Mouse (Mus musculus) stomach, embryonic 15.5 days (tissue): ENCODE data around the gene B630019K06Rik. TPM values are rescaled to one million over a fixed set of nuclear protein-coding genes. Genes with fewer than 3 reads are reported as not detected.

Experiments
- ATAC-seq: fragments of 200-750 bp; cut with Nextera tagmentation; 2 replicates; pipeline ENCODE4 v1.8.0; 2017; ENCODE audit warnings: low read depth, moderate number of reproducible peaks, moderate TSS enrichment; ENCODE audit not compliant: insufficient read depth, low FRiP score
- H3K27ac ChIP-seq: fragments of 300-500 bp; sonication (generic); 2 replicates; pipeline ENCODE4 v1.5.1; 2015; ENCODE audit warnings: mild to moderate bottlenecking, inconsistent platforms
- H3K27me3 ChIP-seq: fragments of 300-500 bp; sonication (generic); replicated peaks from 2 replicates; pipeline ENCODE4 v1.6.1; 2015; ENCODE audit warnings: inconsistent platforms
- H3K36me3 ChIP-seq: fragments of 300-500 bp; sonication (generic); 2 replicates; pipeline ENCODE4 v1.6.1; 2015; ENCODE audit warnings: inconsistent platforms
- H3K4me1 ChIP-seq: fragments of 300-500 bp; sonication (generic); 2 replicates; pipeline ENCODE4 v1.6.1; 2015; ENCODE audit warnings: inconsistent platforms
- H3K4me2 ChIP-seq: fragments of 300-500 bp; sonication (generic); 2 replicates; pipeline ENCODE4 v1.6.1; 2015; ENCODE audit warnings: mild to moderate bottlenecking, inconsistent platforms
- H3K4me3 ChIP-seq: fragments of 300-500 bp; sonication (generic); replicated peaks from 2 replicates; pipeline ENCODE4 v1.5.1; 2015; ENCODE audit warnings: inconsistent platforms
- H3K9ac ChIP-seq: fragments of 300-500 bp; sonication (generic); 2 replicates; pipeline ENCODE4 v1.6.1; 2015; ENCODE audit warnings: inconsistent platforms
- H3K9me3 ChIP-seq: fragments of 300-500 bp; sonication (generic); 2 replicates; pipeline ENCODE4 v1.6.1; 2016; ENCODE audit warnings: inconsistent platforms
- whole genome bisulfite sequencing: fragments of 180-500 bp; shearing (Covaris S2); methylation state at CpG from one replicate; pipeline ENCODE4 v1.1.7; 2015; 5-methylcytosine and 5-hydroxymethylcytosine counted together
- polyA plus RNA-seq: library from polyadenylated mRNA; unstranded; fragments of >200 nt; fragmentation: Nextera tagmentation; extraction: Ambion mirVana; gene quantifications from 2 replicates; pipeline ENCODE4 v1.2.1, GENCODE M21; 2015

The B630019K06Rik gene
- polyA plus RNA-seq, 1 experiment from 2014 or later = 4.1 TPM

DNA sequence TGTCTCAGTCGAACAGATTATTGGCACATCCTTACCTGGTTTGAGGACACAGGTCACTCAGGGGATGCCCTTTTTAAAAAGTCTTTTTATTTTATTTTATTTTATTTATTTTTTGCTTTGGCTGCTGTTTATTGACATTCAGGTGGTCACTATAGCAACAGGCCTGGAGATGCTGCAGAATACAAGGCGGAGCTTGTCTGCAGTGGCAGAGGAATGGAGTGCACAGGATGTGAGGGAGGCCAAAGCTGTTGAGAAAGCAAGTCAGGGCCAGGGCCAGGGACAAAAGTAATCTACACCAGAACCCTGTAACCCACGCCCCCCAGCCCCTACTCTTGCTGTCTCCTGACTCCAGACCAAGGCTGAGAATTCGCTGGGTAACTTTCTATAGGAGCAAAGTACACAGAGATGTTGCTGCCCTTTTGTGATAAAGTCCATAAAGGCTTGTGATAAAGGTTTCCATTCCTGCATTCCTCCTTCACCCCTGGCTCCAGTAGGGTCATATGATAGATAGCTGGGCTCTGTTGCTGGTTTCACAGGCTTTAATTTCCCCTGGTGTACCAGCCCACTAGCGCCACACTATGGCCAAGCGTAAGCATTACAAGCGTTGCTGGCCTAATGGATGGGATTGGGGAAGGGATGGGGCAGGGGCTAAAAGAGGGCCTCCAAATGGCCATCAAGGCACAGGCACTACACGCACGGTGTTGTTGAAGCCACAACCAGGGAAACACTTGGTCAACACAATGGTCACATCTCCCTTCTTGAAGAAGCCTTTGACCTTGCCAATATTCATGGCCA lies 29.8 kb downstream of the B630019K06Rik start:
- 51% methylated on average over 9 of the region's 9 CpGs for WGBS
- Histone ChIP-seq H3K4me3 (no peak overlapping the region), H3K4me2 (no peak overlapping the region)

DNA sequence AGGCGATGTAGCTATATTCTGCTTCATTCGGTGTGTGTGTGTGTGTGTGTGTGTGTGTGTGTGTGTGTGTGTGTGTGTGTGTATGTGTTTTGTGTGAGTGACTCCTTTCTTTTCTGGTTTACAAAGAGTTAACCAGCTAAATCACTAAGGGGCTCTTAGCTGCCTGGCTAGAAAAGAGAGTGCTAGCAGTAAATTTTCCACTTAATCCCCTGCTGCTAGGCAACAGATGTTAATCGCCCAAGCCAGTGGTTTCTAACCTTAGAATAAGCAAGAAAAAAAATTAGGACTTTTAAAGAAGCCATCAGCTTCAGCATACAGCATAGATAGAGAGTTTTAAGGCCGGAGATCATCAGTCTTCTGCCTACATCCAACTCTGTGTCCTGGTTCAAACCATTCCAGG lies 35.1 kb downstream of the B630019K06Rik start:
- H3K4me3 ChIP-seq = no peak overlapping the region
- no peak overlapping the region for H3K9ac ChIP-seq
- WGBS = 47% methylated on average over 4 of the region's 4 CpGs
- no peak overlapping the region for H3K4me2 ChIP-seq
- no peaks in the 10 kb centered on the region for H3K4me1 ChIP-seq
- no peaks in the 10 kb centered on the region for H3K36me3 ChIP-seq
- no peaks in the 10 kb centered on the region for H3K27me3 ChIP-seq
- no peak overlapping the region for H3K27ac ChIP-seq
- no peaks in the 10 kb centered on the region for H3K9me3 ChIP-seq
- no peak for ATAC-seq

More for the DNA sequence above, 29.8 kb downstream of the B630019K06Rik start:
- H3K36me3 ChIP-seq = no peaks in the 10 kb centered on the region
- no peaks in the 10 kb centered on the region for H3K27me3 ChIP-seq
- H3K9me3 ChIP-seq = no peaks in the 10 kb centered on the region
- no peak overlapping the region for H3K9ac ChIP-seq
- H3K4me1 ChIP-seq = no peaks in the 10 kb centered on the region
- ATAC-seq = no peak
- H3K27ac ChIP-seq = no peak overlapping the region

DNA sequence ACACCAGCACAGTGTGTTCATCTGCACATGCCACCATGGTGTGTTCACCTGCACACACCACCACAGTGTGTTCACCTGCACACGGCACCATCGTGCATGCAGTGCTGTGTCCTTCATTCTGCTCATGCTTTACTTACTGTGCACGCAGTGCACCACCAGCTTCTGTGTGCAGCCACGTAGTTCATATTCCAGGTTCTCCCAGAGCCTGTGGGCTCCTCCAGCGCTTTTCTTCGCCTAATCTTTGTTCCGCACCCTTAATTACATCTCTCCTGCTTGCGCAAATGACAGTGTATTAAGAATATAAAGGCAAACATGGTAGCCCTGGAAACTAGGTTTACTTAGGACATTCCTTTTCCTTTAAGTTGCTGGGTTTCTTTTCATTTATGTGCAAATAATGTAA lies 51.9 kb downstream of the B630019K06Rik start:
- peak; percentile 60 for ATAC-seq
- H3K27ac ChIP-seq = no peak overlapping the region
- no peaks in the 10 kb centered on the region for H3K9me3 ChIP-seq
- WGBS = 71% methylated on average over 8 of the region's 8 CpGs
- no peaks in the 10 kb centered on the region for H3K27me3 ChIP-seq
- H3K4me1 ChIP-seq = no peaks in the 10 kb centered on the region
- H3K4me3 ChIP-seq = no peak overlapping the region
- no peak overlapping the region for H3K4me2 ChIP-seq
- H3K36me3 ChIP-seq = no peaks in the 10 kb centered on the region
- H3K9ac ChIP-seq = no peak overlapping the region

Other genes starting within 250 kb of the B630019K06Rik start
- gene Ssxb8, start 201.5 kb upstream of the B630019K06Rik start, polyA plus RNA-seq = not detected in 2 replicates
- not detected in 2 replicates for gene Ssx9, start 143.9 kb upstream of the B630019K06Rik start, polyA plus RNA-seq
- gene Ssxb5, start 88.7 kb upstream of the B630019K06Rik start, polyA plus RNA-seq = not detected in 2 replicates
- not detected in 2 replicates for gene Gm6592, start 48.4 kb upstream of the B630019K06Rik start, polyA plus RNA-seq
- not detected in 2 replicates for gene Gm5751, start 18.1 kb upstream of the B630019K06Rik start, polyA plus RNA-seq
- gene Fthl17b, start 70.6 kb downstream of the B630019K06Rik start, polyA plus RNA-seq = not detected in 2 replicates
- not detected in 2 replicates for gene Fthl17c, start 84.2 kb downstream of the B630019K06Rik start, polyA plus RNA-seq
- gene Fthl17d, start 94.4 kb downstream of the B630019K06Rik start, polyA plus RNA-seq = not detected in 2 replicates
- not detected in 2 replicates for gene Fthl17e, start 141.1 kb downstream of the B630019K06Rik start, polyA plus RNA-seq
- gene Fthl17f, start 170.6 kb downstream of the B630019K06Rik start, polyA plus RNA-seq = not detected in 2 replicates
- gene 4930402K13Rik, start 212.2 kb downstream of the B630019K06Rik start, polyA plus RNA-seq = not detected in 2 replicates